Mouse (Mus musculus) megakaryocyte progenitor cell, adult 5-6 weeks (primary cell): ENCODE results near the gene Tbc1d12. TPM values are rescaled to one million over a fixed set of nuclear protein-coding genes. Genes with fewer than 3 reads are reported as not detected.
"Not testable (repeated sequence)": the region's sequence is repeated elsewhere in the genome, so short reads cannot be mapped to it uniquely, and the experiment has no call there.

Source experiments
- ATAC-seq: replicated peaks from 2 replicates; pipeline ENCODE4 v1.8.0; 2016; ENCODE audit warnings: mild to moderate bottlenecking, moderate TSS enrichment, inconsistent platforms; ENCODE audit not compliant: poor library complexity
- total RNA-seq, 2 experiments: library from RNA; stranded (forward) in 1 of 2; stranded (reverse) in 1 of 2; fragments of 157-497, 149-512 nt in 1 of 2; fragments of 200-1000 nt in 1 of 2; gene quantifications; 2 replicates each; pipeline versions ENCODE4 v1.2.3 to v1.2.4; 2015 to 2017

The Tbc1d12 gene
- total RNA-seq (2015): 1.7 and 2.0 TPM in 2 replicates
- total RNA-seq (2017): 3.0 TPM in 2 replicates

DNA sequence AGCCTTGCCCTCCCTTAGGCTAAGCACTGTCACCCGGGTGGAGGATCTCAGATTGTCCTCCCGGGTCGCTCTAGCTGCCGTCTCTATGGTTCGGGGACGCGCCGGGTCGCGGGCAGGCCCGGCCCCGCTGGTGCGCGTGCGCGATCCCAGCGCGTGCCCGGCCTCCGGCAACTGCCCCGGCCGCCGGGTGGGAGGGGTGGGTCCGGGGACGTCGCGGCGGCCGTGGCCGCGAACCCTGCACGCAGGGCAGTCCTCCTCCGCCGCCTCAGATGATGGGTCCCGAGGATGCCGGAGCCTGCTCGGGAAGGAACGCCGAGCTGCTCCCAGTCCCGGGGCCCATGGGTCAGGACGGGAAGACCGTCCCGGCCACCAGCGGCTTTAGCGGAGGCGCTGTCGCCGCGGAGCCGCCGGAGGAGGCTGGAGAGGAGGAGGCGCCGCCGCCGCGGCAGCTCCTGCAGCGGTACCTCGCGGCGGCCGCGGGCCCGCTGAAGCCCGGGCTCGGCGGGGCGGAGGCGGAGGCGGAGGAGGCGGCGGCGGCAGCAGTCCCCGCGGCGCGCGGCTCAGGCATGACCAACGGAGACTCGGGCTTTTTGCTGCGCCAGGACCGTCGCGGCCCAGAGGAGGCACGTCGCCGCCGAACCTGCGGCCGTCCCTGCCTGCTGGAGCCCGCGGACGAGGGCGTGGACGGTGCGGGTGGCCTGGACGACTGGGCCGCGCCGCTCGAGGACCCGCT, at the start of gene Tbc1d12:
Gene Tbc1d12 (plus strand): TSS at position 142 of the 733 bp plus-strand sequence.
- peak; percentile 95 for ATAC-seq

DNA sequence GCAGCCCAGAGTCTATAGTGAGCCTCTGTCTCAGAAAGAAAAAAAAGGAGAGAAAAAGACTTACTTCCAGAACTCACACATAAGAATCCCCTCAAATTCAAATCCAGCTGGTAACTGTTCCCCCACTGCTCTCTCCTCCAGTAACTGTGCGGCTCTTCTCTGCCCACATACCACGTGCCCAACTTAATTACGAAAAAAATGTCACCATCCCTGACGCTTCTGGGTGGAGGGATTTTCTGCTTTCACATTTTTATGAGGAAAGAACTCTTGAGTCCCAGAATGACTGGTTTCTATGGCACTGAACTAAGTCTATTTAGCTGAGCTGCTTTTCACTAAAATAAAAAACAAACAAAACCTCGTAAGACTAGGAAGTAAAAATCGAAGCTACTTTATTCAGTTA, 48.6 kb upstream of the Tbc1d12 start:
- ATAC-seq: no peak

DNA sequence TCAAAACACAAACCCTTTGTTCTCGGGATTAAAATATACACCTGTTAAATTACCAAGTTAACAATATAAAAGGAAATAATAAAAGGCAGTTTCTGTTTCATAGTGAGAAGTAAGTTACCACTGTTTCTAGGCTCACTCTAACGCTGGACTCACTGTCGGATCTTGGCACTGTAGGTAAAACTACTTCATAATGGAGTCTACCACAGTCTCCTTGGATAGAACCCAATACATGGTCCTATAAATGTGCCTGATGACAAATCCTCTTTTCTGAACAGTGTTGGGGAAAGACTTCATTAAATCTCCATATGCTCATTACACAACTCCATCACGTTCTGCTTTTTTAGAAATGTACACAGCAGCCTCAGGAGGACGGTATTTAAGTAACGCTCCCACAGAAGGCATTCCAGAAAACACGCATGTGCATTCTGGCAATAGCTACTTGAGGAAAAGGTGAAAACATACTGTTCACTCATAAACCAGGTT, 42.8 kb upstream of the Tbc1d12 start:
- ATAC-seq: no peak

DNA sequence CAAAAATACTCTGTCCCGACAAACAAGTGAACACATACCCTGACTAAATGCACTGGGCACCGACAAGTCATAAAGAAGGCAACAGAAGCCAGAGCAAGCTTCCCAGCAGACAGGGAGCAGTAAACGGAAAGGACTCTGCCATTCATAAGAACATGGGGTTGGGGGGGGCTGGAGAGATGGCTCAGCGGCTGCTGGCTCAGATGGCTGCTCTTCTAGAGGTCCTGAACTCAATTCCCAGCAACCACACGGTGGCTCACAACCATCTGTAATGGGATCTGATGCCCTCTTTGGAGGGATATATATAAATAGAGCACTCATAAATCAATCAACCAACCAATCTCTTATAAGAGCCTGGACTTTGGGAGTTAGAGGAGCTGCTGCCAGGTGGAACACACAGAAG, 39.8 kb upstream of the Tbc1d12 start:
- no peak for ATAC-seq

DNA sequence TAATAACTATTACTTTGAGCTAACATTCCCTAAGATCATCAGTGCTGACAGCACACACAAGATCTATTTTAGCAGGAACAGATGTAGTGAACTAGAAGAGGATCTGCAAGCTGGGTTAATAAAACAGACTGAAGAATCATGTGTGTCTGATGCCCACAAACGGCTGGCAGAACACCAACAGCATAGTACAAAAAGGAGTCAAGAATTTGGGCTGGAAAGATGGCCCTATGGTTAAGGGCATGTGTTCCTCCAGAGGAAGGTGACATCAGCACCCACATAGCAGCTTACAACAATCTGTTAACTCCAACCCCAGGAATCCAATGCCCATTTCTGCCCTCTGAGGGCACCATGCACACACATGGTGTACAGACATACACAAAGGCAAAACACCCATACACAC, 38.1 kb upstream of the Tbc1d12 start:
- ATAC-seq: no peak

DNA sequence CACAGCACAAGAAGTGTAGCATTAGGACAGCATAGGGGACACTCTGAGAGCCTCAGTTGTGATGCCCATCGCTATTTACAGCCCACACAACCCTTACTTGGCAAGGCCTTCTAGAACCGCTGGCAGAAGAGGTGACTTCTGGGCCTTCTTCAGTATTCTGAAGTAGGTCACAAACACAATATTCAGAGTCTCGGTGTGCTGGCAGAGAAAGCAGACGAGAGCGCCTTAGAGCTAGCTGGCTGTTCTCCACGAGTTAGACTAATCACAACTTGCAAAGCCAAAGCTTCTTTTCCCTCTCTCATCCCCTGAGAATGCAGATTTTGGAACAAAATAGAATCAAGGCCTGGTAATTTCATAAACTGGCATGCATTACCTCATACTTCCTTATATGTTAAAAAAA, 37.6 kb upstream of the Tbc1d12 start:
- no peak for ATAC-seq

DNA sequence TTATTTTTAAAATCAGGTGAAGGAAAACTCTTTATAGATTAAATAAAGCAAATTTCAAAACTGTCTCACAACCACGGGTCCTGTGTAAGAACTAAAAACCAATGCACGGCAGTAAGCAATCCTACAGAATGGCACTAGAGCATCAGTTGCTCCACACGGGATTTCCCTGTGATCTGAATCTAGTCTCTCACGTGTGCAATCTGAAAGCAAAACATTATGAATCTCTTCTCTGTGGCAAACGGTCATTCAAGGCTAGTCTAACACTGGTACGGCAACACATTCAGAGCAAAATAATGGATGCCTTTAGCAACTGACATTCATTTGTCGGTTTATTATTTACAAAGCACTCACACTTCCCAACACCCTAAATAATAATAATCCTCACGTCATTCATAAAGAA, 18.2 kb upstream of the Tbc1d12 start:
- ATAC-seq: no peak

DNA sequence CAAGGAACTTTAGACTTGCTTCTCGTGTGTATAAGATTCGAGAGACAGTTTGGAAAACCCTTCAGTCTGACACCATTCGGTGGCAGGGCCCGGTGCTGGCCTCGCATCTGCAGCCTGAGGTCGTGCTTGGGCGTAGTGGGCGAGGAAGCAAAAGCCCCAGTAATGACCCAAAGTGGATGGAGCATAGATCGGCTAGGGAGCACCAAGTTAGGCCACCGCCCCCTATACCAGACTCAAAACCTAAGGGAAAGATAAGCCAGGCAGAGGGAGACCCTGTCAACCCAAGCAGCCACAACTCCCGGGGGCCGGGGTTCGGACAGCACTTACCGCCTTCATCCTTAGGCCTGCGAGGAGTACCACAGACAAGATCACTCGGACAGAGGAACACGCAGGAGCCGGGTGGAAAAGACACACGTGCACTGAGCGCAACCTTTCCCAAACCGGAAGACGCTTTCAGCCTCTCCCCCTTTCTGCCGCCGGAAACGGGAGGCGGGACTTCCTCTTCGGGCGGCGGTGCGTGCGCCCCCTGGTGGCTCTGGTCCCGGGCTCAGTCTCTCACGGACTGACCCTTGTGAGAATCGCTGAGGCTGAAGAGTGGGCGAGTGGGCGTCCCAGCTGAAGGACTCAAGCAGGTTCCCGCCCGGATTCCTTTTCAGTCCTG, 17.5 kb upstream of the Tbc1d12 start, which contains the start of gene Noc3l:
Gene Noc3l (minus strand): TSS at position 472 of the 661 bp plus-strand sequence.
- peak; percentile 95 for ATAC-seq

DNA sequence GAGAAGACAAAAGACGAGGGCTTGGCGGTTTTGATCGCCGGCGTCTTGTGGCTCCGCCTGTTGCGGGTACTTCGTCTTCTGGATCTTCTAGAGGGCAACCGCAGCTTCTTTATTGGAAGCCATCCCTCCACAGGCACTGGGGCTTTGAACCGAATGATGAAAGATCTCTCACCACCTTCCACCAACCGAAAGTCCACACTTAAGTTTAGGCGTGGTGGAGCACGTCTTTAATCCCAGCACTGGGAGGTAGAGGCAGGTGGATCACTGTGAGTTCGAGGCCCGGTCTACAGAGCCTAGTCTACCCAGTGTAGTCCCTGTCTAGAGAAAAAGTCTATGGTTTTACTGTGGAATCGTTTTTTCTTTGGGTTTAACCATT, 17.0 kb upstream of the Tbc1d12 start:
- peak; percentile 47 for ATAC-seq

DNA sequence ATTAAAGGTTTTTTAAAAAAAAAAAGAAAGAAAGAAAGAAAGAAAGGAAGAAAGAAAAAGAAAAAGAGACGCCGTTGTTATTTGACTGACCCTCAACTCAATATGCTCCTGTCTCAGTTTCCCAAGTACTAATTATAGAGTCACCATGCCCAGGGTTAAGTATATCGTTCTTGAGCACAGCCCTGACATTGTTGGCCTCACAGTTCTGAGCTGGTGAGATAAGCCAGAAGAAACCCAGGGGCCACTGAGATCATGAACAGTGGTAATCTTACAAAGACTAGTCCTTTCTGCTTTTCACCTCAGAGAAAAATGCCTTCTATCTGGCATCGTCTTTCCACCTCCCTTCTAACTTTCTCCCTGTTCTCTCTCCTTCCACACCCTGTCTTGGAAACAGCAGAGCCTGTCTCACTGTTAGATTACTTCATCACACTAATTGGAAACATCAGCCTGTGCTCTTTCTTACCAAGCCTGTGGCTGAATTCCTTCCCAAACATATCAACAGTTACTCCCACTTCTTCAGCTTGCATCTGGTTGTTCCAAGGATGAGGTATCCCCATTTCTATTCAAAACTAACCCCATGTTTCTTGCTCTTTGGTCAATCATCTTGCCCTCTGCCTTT, 16.1 kb upstream of the Tbc1d12 start:
- ATAC-seq: peak; percentile 64

DNA sequence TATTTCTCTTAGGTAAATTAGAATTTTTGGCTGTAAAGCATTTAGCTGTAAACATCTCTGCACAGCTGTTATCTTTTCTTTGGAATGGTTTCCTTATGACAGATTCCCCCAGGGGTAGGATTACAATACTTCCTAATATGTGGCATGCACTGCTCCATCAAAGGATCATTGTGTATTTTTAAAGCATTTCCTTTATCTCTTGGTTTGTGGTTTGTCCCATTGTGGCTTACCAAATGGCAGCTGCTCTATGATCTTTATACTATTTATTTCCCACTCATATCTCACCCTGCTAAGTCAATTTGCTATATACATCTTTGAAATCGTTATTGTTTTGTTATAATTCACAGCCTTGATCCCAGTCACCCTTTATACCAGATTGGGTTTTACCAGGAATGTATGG, 3.2 kb upstream of the Tbc1d12 start:
- ATAC-seq: no peak

DNA sequence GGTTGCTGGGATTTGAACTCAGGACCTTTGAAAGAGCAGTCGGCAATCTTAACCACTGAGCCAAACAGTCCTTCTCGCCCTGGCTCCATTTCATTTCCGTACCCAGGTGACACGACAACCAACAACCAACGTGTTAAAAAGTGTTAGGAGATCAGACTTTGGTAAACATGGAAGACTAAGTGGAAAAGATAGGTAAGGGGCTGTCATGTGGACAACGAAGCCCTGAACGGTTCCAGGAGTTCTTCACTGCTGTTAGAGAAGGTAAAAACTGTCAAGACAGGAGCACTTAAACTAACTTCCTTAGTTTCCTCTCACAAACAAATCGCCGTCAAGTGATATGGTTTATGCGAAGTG, 318 bp upstream of the Tbc1d12 start:
- no peak for ATAC-seq

DNA sequence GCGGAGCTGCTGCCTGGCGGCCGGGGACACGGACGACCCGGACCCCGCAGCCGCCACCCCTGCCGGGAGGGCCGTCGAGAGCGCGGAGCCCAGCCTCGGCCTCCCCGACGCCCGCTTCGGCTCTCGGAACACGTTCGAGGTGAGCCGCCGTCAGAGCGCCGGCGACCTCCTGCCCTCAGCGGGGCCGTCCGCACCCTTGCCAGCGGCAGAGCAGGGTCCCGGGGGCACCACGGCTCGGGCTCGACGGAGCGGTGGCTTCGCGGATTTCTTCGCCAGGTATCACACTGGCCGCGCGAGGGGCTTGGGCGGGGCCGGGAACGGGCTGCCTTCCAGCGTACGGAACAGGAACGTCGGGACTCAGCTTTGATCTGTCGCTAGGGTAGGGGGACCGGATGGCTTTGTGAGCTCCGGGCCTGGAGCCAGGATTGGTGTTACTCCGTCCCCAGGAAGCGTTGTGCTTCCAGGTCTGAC, 827 bp downstream of the Tbc1d12 start:
- peak; percentile 32 for ATAC-seq

DNA sequence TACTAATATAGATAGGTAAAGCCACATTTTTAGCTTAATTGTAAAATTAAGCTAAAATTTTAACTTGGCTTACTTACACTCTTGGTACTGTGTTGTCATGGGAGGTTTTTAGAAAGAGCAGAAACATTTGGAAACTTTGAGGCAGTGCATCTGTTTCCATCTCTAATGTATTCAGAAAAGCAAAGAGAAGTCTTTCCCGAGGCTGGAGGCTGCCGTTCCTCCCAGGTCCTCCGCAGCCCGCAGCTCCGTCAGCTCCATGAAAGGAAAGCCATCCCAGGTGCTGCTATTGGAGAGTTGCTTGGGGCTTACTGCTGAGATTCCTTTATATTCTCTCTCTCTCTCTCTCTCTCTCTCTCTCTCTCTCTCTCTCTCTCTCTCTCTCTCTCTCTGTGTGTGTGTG, 8.4 kb downstream of the Tbc1d12 start:
- no peak for ATAC-seq

DNA sequence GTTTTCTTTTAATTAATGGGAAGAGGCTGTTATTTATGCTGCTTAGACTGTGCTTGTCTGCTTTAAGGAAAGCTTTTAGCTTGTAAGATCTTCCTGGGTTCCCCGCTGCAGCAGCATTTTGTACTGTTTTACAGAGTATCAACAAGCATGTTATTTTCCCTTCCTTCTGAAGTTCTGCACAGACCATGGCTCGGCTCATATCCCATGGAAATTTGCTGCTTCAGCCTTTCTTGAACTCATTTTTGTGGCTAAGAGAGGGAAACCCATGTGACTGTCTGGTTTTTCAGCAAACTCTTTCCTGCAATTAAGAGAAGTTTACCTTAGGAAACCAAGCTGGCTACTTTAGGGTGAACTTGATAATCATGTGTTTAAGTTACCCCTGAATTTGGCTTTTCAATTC, 10.0 kb downstream of the Tbc1d12 start:
- ATAC-seq: no peak

DNA sequence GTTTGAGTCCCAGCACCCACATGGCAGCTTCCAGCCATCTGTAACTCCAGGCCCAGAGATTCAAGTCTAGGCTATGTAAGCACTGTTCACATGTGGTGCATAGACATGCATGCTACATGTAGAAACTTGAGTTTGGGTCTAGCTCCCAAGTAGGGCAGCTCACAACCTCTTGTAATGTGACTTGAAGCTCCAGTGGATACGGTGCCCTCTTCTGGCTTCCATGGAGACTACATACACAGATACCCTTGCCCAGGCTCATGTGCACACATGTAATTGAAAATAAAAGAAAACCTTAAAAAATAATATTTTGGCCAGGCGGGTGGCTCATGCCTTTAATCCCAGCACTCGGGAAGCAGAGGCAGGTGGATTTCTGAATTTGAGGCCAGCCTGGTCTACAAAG, 21.8 kb downstream of the Tbc1d12 start:
- no peak for ATAC-seq

DNA sequence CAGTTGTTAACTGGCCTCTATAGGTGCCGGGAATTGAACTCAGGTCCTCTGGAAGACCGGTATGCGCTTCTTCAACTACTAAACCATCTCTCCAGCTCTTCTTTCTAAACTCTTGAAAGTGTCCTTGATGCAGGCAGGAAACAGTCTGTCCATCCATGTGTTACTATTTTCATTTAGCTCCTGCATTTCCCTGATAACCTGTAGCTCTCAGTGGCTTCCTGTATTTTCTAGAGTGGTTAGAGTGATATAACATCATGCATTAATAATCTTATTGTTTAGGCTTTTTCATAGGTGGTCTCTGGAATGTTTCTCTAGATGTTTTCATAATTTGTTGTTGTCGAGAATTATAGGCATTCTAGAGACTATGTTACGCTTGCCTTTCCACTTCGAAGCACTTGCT, 26.1 kb downstream of the Tbc1d12 start:
- ATAC-seq: no peak

DNA sequence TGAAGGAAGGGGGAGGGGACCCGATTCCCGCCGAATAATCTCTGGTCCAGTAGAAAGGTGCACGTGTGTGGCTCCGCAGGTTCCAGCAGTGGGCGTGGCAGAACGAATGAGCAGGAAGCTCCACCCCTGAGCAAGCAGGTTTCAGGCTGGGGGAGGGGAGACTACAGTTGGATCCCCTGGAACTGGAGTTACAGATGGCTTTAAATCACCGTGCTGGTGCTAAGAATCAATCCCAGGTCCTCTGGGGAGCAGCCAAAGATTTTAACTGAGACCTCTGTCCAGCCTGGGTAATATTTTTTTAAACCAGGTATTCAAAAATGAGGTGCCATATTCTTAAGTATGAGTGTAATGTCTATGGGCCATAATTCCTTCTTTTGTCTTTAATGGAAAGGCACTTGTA, 38.4 kb downstream of the Tbc1d12 start:
- ATAC-seq: not testable (repeated sequence)

DNA sequence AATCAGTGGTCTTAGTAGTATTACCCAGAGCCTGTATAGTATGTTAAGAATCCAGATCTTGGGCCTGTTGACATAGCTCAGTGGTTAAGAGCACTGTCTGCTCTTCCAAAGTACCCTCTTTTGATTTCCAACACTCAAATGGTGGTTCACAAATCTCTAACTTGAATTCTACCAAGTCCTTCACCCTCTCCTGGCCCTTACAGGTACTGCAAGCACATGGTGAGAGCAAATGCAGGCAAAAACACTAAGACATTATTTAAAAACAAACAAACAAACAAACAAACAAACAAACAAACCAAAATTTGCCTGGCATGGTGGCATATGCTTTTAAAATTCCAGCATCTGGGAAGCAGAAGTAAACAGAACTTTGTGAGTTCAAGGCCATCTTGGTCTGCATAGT, 43.9 kb downstream of the Tbc1d12 start:
- peak; percentile 55; the same call in 1 of the 2 replicates for ATAC-seq

DNA sequence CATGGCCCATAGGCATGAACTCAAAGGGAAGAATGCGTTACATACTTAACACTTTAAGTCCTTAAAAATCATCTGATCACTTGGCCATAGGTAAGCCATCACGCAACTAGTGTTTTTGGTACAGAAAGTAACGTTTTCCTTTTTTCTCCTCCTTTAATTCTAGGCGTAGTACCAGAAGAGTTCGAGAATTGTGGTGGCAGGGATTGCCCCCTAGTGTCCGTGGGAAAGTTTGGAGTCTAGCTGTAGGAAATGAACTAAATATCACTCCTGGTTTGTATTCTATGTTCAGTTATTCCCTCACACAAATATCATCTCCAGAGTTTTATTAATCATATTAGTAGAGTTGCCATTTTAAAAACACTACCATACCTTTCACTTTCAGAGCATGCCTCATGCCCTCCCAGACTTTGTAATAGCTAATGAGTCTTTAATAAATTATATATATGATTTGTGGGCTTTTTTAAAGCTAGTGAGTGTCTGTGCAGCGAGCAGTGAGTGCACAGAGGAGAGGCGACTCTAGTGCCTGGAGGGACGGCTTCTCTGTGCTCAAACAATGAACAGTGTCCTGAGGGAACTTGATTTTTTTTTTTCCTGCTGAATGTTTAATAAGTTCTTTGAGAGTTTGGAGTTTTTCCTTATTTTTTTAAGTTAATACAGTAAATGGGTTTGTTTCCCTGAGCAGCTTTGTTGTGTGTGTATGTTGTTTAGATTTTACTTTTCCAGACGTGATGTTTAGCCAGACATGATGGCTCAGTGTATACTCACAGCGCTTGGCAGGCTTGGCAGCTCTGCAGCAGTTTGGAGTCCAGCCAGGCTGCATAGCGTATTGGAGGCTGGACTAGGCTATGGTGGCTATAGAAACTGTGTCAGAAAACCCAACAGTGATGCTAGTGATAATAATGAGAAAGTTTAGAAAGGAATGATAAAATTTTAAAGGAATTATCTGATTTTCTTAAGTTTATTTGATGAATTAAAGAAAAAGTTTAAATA, 65.1 kb downstream of the Tbc1d12 start:
- no peak for ATAC-seq

DNA sequence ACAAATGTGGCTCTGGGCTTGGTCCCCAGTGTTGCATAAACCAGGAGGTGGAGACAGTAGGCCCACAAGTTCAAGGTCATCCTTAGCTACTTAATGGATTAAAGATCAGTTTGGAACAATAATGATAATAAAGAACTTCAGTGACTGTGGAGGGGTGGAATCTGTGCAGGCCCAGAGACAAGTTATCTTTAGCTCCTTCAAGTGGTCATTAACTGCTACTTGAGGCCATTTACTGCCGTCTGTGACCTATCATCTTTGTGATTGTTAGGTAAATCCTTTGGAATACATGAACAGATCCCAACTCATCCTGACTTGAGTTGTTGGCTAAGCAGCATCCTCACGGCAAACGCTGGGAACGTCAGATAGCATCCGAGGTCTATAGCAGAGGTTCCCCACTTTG, 66.1 kb downstream of the Tbc1d12 start:
- ATAC-seq: peak; percentile 39
